ENCODE assay signal across 8 mouse cellular contexts in genomic region chr12:28784355-28784754, GRCm38 (mm10). TPM values are rescaled to one million over a fixed set of nuclear protein-coding genes. Genes with fewer than 3 reads are reported as not detected.
DNase-seq lines count a peak whose midpoint lies in the region; ATAC-seq lines count a peak whose summit lies in the region.

No protein-coding gene starts in this region.

- no peaks in the 10 kb centered on the region for H3K9me3 ChIP-seq in neural tube, embryonic 14.5 days (ENCODE audit: control insufficient read depth, low read length)

- H3K4me2 ChIP-seq in neural tube, embryonic 14.5 days (ENCODE audit: low read depth, low read length): no peak overlapping the region

- no peak overlapping the region for H3K9ac ChIP-seq in neural tube, embryonic 14.5 days (replicated peaks; ENCODE audit: low read depth, low read length)

- no peak overlapping the region for H3K4me3 ChIP-seq in neural tube, embryonic 14.5 days (ENCODE audit: low read depth, low read length)

- peak; percentile 35 for DNase-seq in embryo, embryonic 11 days
- no peak for DNase-seq in embryo, embryonic 9.5 days (ENCODE audit: extremely low spot score)
- peak; percentile 66 for DNase-seq in right cerebral cortex, adult 18-20 months
- no peak for DNase-seq in right cerebral cortex, postnatal 4 days
- DNase-seq in frontal cortex, adult 2 months (ENCODE audit: extremely low spot score in 1 of 2, low spot score in 1 of 2): peak; percentile 38 to 72
- DNase-seq in kidney, postnatal 25 days: peak; percentile 39 to 52

- ATAC-seq in neural tube, embryonic 14.5 days (ENCODE audit: low read depth): peak; percentile 57; the same call in 1 of the 2 replicates
- no peak for ATAC-seq in activated CD4-positive, CD25-positive, alpha-beta regulatory T cell, adult 4 months

- H3K4me1 ChIP-seq in neural tube, embryonic 14.5 days (ENCODE audit: control insufficient read depth, insufficient read depth, low read length): peaks cover 32% of the 10 kb centered on the region

- H3K36me3 ChIP-seq in neural tube, embryonic 14.5 days (ENCODE audit: control insufficient read depth, insufficient read depth, low read length): no peaks in the 10 kb centered on the region

- 35% methylated on average over 4 of the region's 4 CpGs for WGBS in neural tube, embryonic 14.5 days

- peak overlapping the region; percentile 34; the same call in 1 of the 2 replicates for H3K27ac ChIP-seq in neural tube, embryonic 14.5 days (ENCODE audit: low read depth, low read length)

- no peaks in the 10 kb centered on the region for H3K27me3 ChIP-seq in neural tube, embryonic 14.5 days (ENCODE audit: control insufficient read depth, insufficient read depth, low read length)

RNA-seq across cellular contexts. Expression of gene Eipr1, which starts 32.8 kb away (rescaled TPM):
- 54.6 and 57.8 TPM in 2 replicates for polyA plus RNA-seq in frontal cortex, adult 2 months (2012; rRNA removed)
- 72.5 and 77.3 TPM in 2 replicates for polyA plus RNA-seq in neural tube, embryonic 14.5 days (2014; fragmentation: Nextera tagmentation; extraction: Ambion mirVana)
- 10 to 100 TPM; 30.1 to 43.8 TPM for polyA plus RNA-seq in activated CD4-positive, CD25-positive, alpha-beta regulatory T cell, adult 4 months (2017; shearing (Covaris generic))

RNA-seq across cellular contexts. Expression of gene Trappc12, which starts 34.1 kb away (rescaled TPM):
- 53.6 and 59.9 TPM in 2 replicates for polyA plus RNA-seq in frontal cortex, adult 2 months (2012; rRNA removed)
- polyA plus RNA-seq in neural tube, embryonic 14.5 days (2014; fragmentation: Nextera tagmentation; extraction: Ambion mirVana): 43.6 and 46.9 TPM in 2 replicates
- 10 to 100 TPM; 31.6 to 46.1 TPM for polyA plus RNA-seq in activated CD4-positive, CD25-positive, alpha-beta regulatory T cell, adult 4 months (2017; shearing (Covaris generic))

Comparison
In these comparisons a context has a peak if more than half of its experiments do, and no peak if none do; other contexts are left out.
1. DNase-seq: peak in embryo, embryonic 11 days (single experiment), right cerebral cortex, adult 18-20 months (single experiment), frontal cortex, adult 2 months (2 of 2) and kidney, postnatal 25 days (2 of 2); none in embryo, embryonic 9.5 days (single experiment) and right cerebral cortex, postnatal 4 days (single experiment).